Mouse (Mus musculus): ENCODE data around the gene Tpp2.

DNA sequence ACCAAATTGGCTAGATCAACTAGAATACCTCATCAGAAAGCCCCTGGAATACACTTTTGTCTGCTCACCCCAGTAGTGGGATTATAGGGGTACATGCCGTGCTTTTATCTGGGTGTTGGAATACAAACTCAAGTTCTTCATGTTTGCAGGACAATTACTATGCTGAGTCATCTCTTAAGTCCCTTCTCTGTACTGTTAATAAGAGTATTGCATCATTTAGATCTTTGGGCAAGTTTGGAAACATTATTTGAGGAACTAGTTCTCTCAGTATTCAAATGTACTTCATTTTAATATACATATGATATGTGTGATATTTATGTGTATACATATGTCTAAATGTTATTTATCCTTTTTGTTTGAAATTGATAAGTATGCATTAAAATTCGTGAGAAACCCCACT, 16.6 kb upstream of the Tpp2 start:
- TF ChIP-seq POLR2A (IDR thresholded peaks at IDR 0.05; ENCODE audit: insufficient read depth, low read length) (no peak), EP300 (IDR thresholded peaks at IDR 0.05; ENCODE audit: insufficient read depth, low read depth, low read length) (no peak), CTCF (IDR thresholded peaks at IDR 0.05; ENCODE audit: low read depth, low read length) (no peak)

Measured in ES-Bruce4 (cell line).